Mouse (Mus musculus): ENCODE data around the gene Ripply3.

GRCm38 (mm10) chr16:94348779-94349178, 20.6 kb downstream of the Ripply3 start:
- TF ChIP-seq CTCF (IDR thresholded peaks at IDR 0.05; ENCODE audit: borderline replicate concordance, extremely low read depth, insufficient read depth, insufficient read length) = no peak
- no peak for TF ChIP-seq POLR2A (IDR thresholded peaks at IDR 0.05; ENCODE audit: borderline replicate concordance, extremely low read depth, insufficient read depth, insufficient read length, poor library complexity, severe bottlenecking)
